Mouse (Mus musculus) bone marrow macrophage, adult 2 months (primary cell): ENCODE results near the gene Zyg11b.

Experiments used
- CTCF ChIP-seq: IDR thresholded peaks from 2 replicates; pipeline ENCODE4 v1.5.1; 2012; ENCODE audit warnings: low read depth, mild to moderate bottlenecking, low read length, moderate library complexity
- POLR2A ChIP-seq: IDR thresholded peaks from 2 replicates; pipeline ENCODE4 v1.6.1; 2012; ENCODE audit warnings: mild to moderate bottlenecking, low read depth, low read length, borderline replicate concordance

DNA sequence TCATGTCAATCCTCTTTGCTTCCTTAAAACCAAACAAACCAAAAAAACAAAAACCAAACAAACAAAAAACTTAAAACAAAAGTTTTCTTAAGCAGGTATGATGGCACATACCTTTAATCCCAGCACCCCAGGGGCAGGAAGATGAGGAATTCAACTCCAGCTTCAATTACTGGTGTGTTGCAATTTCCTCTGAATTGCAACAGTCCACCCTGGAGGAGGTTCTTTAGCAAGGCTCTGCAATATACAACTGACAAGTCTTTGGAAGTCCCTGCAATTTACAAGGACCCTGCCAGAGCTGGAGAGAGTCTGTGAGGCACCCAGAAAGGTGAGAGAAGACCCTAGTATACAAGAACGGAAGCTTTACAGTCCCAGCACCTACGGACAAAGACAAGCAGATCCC, 87.9 kb downstream of the Zyg11b start:
- TF ChIP-seq POLR2A, result no peak
- TF ChIP-seq CTCF, result no peak
